Mouse (Mus musculus) left cerebral cortex, postnatal 36 days (tissue): ENCODE data around the gene Wdr26. TPM values are rescaled to one million over a fixed set of nuclear protein-coding genes. Genes with fewer than 3 reads are reported as not detected.

ENCODE experiments used
- total RNA-seq, 2 experiments: library from RNA; stranded (reverse); gene quantifications; 2 replicates each; pipeline ENCODE4 v1.2.3; 2021

Gene Wdr26
- total RNA-seq, 2 experiments from 2014 or later, result 98.1 to 119 TPM

Other genes starting within 250 kb of the Wdr26 start
- gene Ephx1, start 191.1 kb downstream of the Wdr26 start, total RNA-seq, result 10 to 100 TPM; 30.2 to 31.6 TPM
- gene 9130409I23Rik, start 160.8 kb downstream of the Wdr26 start, total RNA-seq, result not detected
- 10 to 100 TPM; 25.4 to 40.2 TPM for gene Nvl, start 67.8 kb downstream of the Wdr26 start, total RNA-seq
- 10 to 100 TPM; 20.9 to 23.6 TPM for gene Cnih4, start 67.3 kb downstream of the Wdr26 start, total RNA-seq
- 10 to 100 TPM; 78.5 to 81.5 TPM for gene Cnih3, start 140.6 kb upstream of the Wdr26 start, total RNA-seq